Mouse (Mus musculus) embryo, embryonic 11 days (tissue): ENCODE measurements around the gene Polr3c.
"Not testable (repeated sequence)": the region's sequence is repeated elsewhere in the genome, so short reads cannot be mapped to it uniquely, and the experiment has no call there.

Experiments
- DNase-seq: peaks from one replicate; pipeline ENCODE4 v3.0.0-alpha.2; 2015

The Polr3c gene

GRCm38 (mm10) chr3:96727343-96727827 lies at the start of gene Polr3c, which contains the start of gene Rnf115:
Polr3c (minus strand) TSS chr3:96727628.
Rnf115 (plus strand) TSS chr3:96727664.
- peak; percentile 97 for DNase-seq

- no peak for DNase-seq
Observed at GRCm38 (mm10) chr3:96777120-96777519, 49.7 kb upstream of the Polr3c start.

GRCm38 (mm10) chr3:96772949-96773348 lies 45.5 kb upstream of the Polr3c start:
- no peak for DNase-seq

GRCm38 (mm10) chr3:96769971-96770370 lies 42.5 kb upstream of the Polr3c start:
- no peak for DNase-seq

- DNase-seq: no peak
Observed at GRCm38 (mm10) chr3:96764528-96764927, 37.1 kb upstream of the Polr3c start.

- no peak for DNase-seq
Observed at GRCm38 (mm10) chr3:96759695-96760094, 32.3 kb upstream of the Polr3c start.

- no peak for DNase-seq
Observed at GRCm38 (mm10) chr3:96757691-96758090, 30.3 kb upstream of the Polr3c start.

- no peak for DNase-seq
Observed at GRCm38 (mm10) chr3:96755935-96756334, 28.5 kb upstream of the Polr3c start.

- DNase-seq: no peak
Observed at GRCm38 (mm10) chr3:96746829-96747228, 19.4 kb upstream of the Polr3c start.

GRCm38 (mm10) chr3:96744348-96744747 lies 16.9 kb upstream of the Polr3c start:
- DNase-seq: no peak

- not testable (repeated sequence) for DNase-seq
Observed at GRCm38 (mm10) chr3:96740279-96740678, 12.9 kb upstream of the Polr3c start.

GRCm38 (mm10) chr3:96737995-96738394 lies 10.6 kb upstream of the Polr3c start:
- peak; percentile 12 for DNase-seq

GRCm38 (mm10) chr3:96737013-96737740 lies 9.7 kb upstream of the Polr3c start:
- no peak for DNase-seq

- no peak for DNase-seq
Observed at GRCm38 (mm10) chr3:96735200-96735599, 7.8 kb upstream of the Polr3c start.

- DNase-seq: no peak
Observed at GRCm38 (mm10) chr3:96733984-96734383, 6.6 kb upstream of the Polr3c start.

GRCm38 (mm10) chr3:96730785-96731184 lies 3.4 kb upstream of the Polr3c start:
- no peak for DNase-seq

- peak; percentile 51 for DNase-seq
Observed at GRCm38 (mm10) chr3:96729403-96729784, 2.0 kb upstream of the Polr3c start.

GRCm38 (mm10) chr3:96728634-96729402 lies 1.4 kb upstream of the Polr3c start:
- no peak for DNase-seq

GRCm38 (mm10) chr3:96727828-96728633 lies 603 bp upstream of the Polr3c start:
- DNase-seq: no peak

- peak; percentile 75 for DNase-seq
Observed at GRCm38 (mm10) chr3:96719173-96719572, 8.3 kb downstream of the Polr3c start.

- DNase-seq: no peak
Observed at GRCm38 (mm10) chr3:96715854-96716253, 11.6 kb downstream of the Polr3c start.

- no peak for DNase-seq
Observed at GRCm38 (mm10) chr3:96714286-96714685, 13.1 kb downstream of the Polr3c start.

- no peak for DNase-seq
Observed at GRCm38 (mm10) chr3:96708684-96709064, 18.8 kb downstream of the Polr3c start.
